Mouse (Mus musculus) C2C12 (cell line): ENCODE data around the gene Mex3a.

Experiments
- CTCF ChIP-seq: IDR thresholded peaks from one replicate; pipeline ENCODE4 v1.5.1; 2011; ENCODE audit not compliant: control insufficient read depth, insufficient read depth, insufficient read length
- FOSL1 ChIP-seq: IDR thresholded peaks from one replicate; pipeline ENCODE4 v1.8.0; 2011; ENCODE audit warnings: mild to moderate bottlenecking, low read length; ENCODE audit not compliant: poor library complexity, insufficient read depth, severe bottlenecking
- MAX ChIP-seq: IDR thresholded peaks from one replicate; pipeline ENCODE4 v1.6.1; 2011; ENCODE audit warnings: mild to moderate bottlenecking, control low read depth
- MYOD1 ChIP-seq: IDR thresholded peaks from one replicate; pipeline ENCODE4 v1.6.1; 2011; ENCODE audit warnings: low read depth; ENCODE audit not compliant: control insufficient read depth, insufficient read length
- MYOG ChIP-seq: IDR thresholded peaks from one replicate; pipeline ENCODE4 v1.6.1; 2011; ENCODE audit not compliant: control insufficient read depth, insufficient read length; ENCODE audit errors: extremely low read depth
- USF1 ChIP-seq: IDR thresholded peaks from one replicate; pipeline ENCODE4 v1.6.1; 2011; ENCODE audit warnings: low read depth, mild to moderate bottlenecking, control low read depth, moderate library complexity

GRCm38 (mm10) chr3:88575540-88575939 lies 43.3 kb downstream of the Mex3a start, which contains the start of gene Ssr2:
- TF ChIP-seq CTCF (no peak), USF1 (no peak), MYOG (no peak), MYOD1 (no peak), FOSL1 (no peak), MAX (no peak)
